Mouse (Mus musculus) embryonic fibroblast, embryonic 13.5 days (primary cell): ENCODE results near the gene Prss30.

ENCODE experiments used
- CTCF ChIP-seq: IDR thresholded peaks from 2 replicates; pipeline ENCODE4 v1.5.1; 2011; ENCODE audit warnings: mild to moderate bottlenecking, control low read depth, low read length, moderate library complexity, borderline replicate concordance; ENCODE audit not compliant: insufficient read depth
- POLR2A ChIP-seq: IDR thresholded peaks from 2 replicates; pipeline ENCODE4 v1.6.1; 2011; ENCODE audit warnings: low read depth, mild to moderate bottlenecking, control low read depth, low read length, moderate library complexity

- TF ChIP-seq POLR2A: no peak
- no peak for TF ChIP-seq CTCF
Measured at GRCm38 (mm10) chr17:24000404-24000803, 20.0 kb upstream of the Prss30 start.
